Mouse (Mus musculus) lung, adult 2 months (tissue): ENCODE measurements around the gene Slfn3. TPM values are rescaled to one million over a fixed set of nuclear protein-coding genes. Genes with fewer than 3 reads are reported as not detected.

ENCODE experiments used
- DNase-seq: peaks from one replicate; pipeline ENCODE4 v3.0.0; 2022
- H3K4me1 ChIP-seq: fragments of 200-500 bp; 2 replicates; pipeline ENCODE4 v1.6.1; 2011; ENCODE audit warnings: low read length; ENCODE audit not compliant: control insufficient read depth, insufficient read depth
- H3K4me3 ChIP-seq: fragments of 200-500 bp; replicated peaks from 2 replicates; pipeline ENCODE3; 2011; ENCODE audit warnings: low read depth, mild to moderate bottlenecking, control low read depth, low read length; ENCODE audit errors: extremely low read depth
- CTCF ChIP-seq: fragments of 200-500 bp; IDR thresholded peaks from 2 replicates; pipeline ENCODE4 v1.5.1; 2011; ENCODE audit warnings: mild to moderate bottlenecking, low read length, control low read depth; ENCODE audit not compliant: insufficient read depth
- POLR2A ChIP-seq: fragments of 200-500 bp; IDR thresholded peaks from 2 replicates; pipeline ENCODE4 v1.6.1; 2011; ENCODE audit warnings: low read depth, mild to moderate bottlenecking, control low read depth, low read length, borderline replicate concordance; ENCODE audit errors: extremely low read depth
- WGBS: fragments of 180-500 bp; shearing (Covaris S2); methylation state at CpG from one replicate; pipeline ENCODE4 v1.1.7; 2018; 5-methylcytosine and 5-hydroxymethylcytosine counted together
- polyA plus RNA-seq: library from polyadenylated mRNA; depleted of rRNA; stranded (reverse); fragments of >200 nt; gene quantifications from 2 replicates; pipeline ENCODE4 v1.2.3, GENCODE M21; 2012; rRNA removed

Gene Slfn3
- polyA plus RNA-seq, 1 experiment = 0.85 TPM

GRCm38 (mm10) chr11:83263146-83263545, 72.0 kb downstream of the Slfn3 start:
- DNase-seq = no peak
- no peak overlapping the region for H3K4me3 ChIP-seq
- WGBS = 59% methylated on average over 3 of the region's 3 CpGs
- TF ChIP-seq POLR2A = no peak
- no peak for TF ChIP-seq CTCF
- no peaks in the 10 kb centered on the region for H3K4me1 ChIP-seq

Other genes with a start within 250 kb of the Slfn3 start
- gene Slfn5, start 240.0 kb upstream of the Slfn3 start, polyA plus RNA-seq = 14.3 and 25.1 TPM in 2 replicates
- 0.32 and 0.75 TPM in 2 replicates for gene Slfn9, start 199.5 kb upstream of the Slfn3 start, polyA plus RNA-seq
- gene Slfn8, start 170.5 kb upstream of the Slfn3 start, polyA plus RNA-seq = 0.20 and 0.60 TPM in 2 replicates
- gene Slfn2, start 126.2 kb upstream of the Slfn3 start, polyA plus RNA-seq = 6.5 and 10.1 TPM in 2 replicates
- 1.2 and 4.2 TPM in 2 replicates for gene Slfn1, start 74.5 kb upstream of the Slfn3 start, polyA plus RNA-seq
- 0.55 and 1.1 TPM in 2 replicates for gene Slfn4, start 16.1 kb upstream of the Slfn3 start, polyA plus RNA-seq
- gene Slfn14, start 95.4 kb downstream of the Slfn3 start, polyA plus RNA-seq = 0.02 and 0.17 TPM in 2 replicates
- 31.4 and 43.9 TPM in 2 replicates for gene Ap2b1, start 107.7 kb downstream of the Slfn3 start, polyA plus RNA-seq
- gene Pex12, start 111.3 kb downstream of the Slfn3 start, polyA plus RNA-seq = 6.5 and 6.7 TPM in 2 replicates
- gene Rasl10b, start 217.8 kb downstream of the Slfn3 start, polyA plus RNA-seq = 1.9 and 2.4 TPM in 2 replicates
- gene Gas2l2, start 238.1 kb downstream of the Slfn3 start, polyA plus RNA-seq = 2.8 TPM in 2 replicates
- gene 1700020L24Rik, start 246.3 kb downstream of the Slfn3 start, polyA plus RNA-seq = 0.54 TPM in 1 of 2 replicates, not detected in the other